Mouse (Mus musculus) liver, embryonic 14.5 days (tissue): ENCODE data around the gene Ceacam9. TPM values are rescaled to one million over a fixed set of nuclear protein-coding genes. Genes with fewer than 3 reads are reported as not detected.
"Not testable (repeated sequence)": the region's sequence is repeated elsewhere in the genome, so short reads cannot be mapped to it uniquely, and the experiment has no call there.

Experiments
- ATAC-seq: fragments of 200-750 bp; cut with Nextera tagmentation; 2 replicates; pipeline ENCODE4 v1.8.0; 2017; ENCODE audit warnings: moderate number of reproducible peaks, mild to moderate bottlenecking, moderate library complexity; ENCODE audit not compliant: insufficient read depth
- DNase-seq, 3 experiments: peaks; one replicate each; pipeline ENCODE4 v3.0.0-alpha.2; 2012 to 2013; ENCODE audit warnings: low read depth in 3 of 3, low spot score in 3 of 3
- H3K27ac ChIP-seq: fragments of 300-500 bp; sonication (generic); 2 replicates; pipeline ENCODE4 v1.5.1; 2014; ENCODE audit warnings: moderate library complexity, mild to moderate bottlenecking, control low read depth, inconsistent platforms
- H3K27me3 ChIP-seq: fragments of 300-500 bp; sonication (generic); 2 replicates; pipeline ENCODE4 v1.6.1; 2014; ENCODE audit warnings: mild to moderate bottlenecking, low read length, moderate library complexity; ENCODE audit not compliant: control insufficient read depth, insufficient read depth
- H3K36me3 ChIP-seq: fragments of 300-500 bp; sonication (generic); replicated peaks from 2 replicates; pipeline ENCODE4 v1.6.1; 2014; ENCODE audit warnings: low read depth; ENCODE audit not compliant: control insufficient read depth, insufficient read depth
- H3K4me1 ChIP-seq, 2 experiments: fragments of 200-500 bp in 1 of 2; fragments of 300-500 bp in 1 of 2; sonication (generic) in 1 of 2; replicated peaks; 2 replicates each; pipeline ENCODE4 v1.6.1; 2012 to 2014; ENCODE audit warnings: antibody characterized with exemption in 1 of 2, inconsistent platforms in 1 of 2, low read length in 1 of 2; ENCODE audit not compliant: control insufficient read depth in 2 of 2, insufficient read depth in 2 of 2
- H3K4me2 ChIP-seq: fragments of 300-500 bp; sonication (generic); 2 replicates; pipeline ENCODE4 v1.6.1; 2014; ENCODE audit warnings: low read depth, mild to moderate bottlenecking, control low read depth, moderate library complexity
- H3K4me3 ChIP-seq, 2 experiments: fragments of 200-500 bp in 1 of 2; fragments of 300-500 bp in 1 of 2; sonication (generic) in 1 of 2; 2 replicates each; pipeline ENCODE4 v1.5.1; 2012 to 2014; ENCODE audit warnings: low read depth in 2 of 2, low read length in 2 of 2, mild to moderate bottlenecking in 2 of 2, control low read depth in 1 of 2, inconsistent platforms in 1 of 2, moderate library complexity in 1 of 2; ENCODE audit not compliant: insufficient read depth in 1 of 2
- H3K9ac ChIP-seq: fragments of 300-500 bp; sonication (generic); replicated peaks from 2 replicates; pipeline ENCODE4 v1.6.1; 2014; ENCODE audit warnings: mild to moderate bottlenecking, control low read depth, moderate library complexity
- H3K9me3 ChIP-seq: fragments of 300-500 bp; sonication (generic); 2 replicates; pipeline ENCODE4 v1.6.1; 2016; ENCODE audit warnings: low read length, mixed read lengths; ENCODE audit not compliant: control insufficient read depth
- CTCF ChIP-seq: IDR thresholded peaks from 2 replicates; pipeline ENCODE4 v1.5.1; 2016; ENCODE audit warnings: antibody characterized with exemption, low read depth, control low read depth
- EP300 ChIP-seq: IDR thresholded peaks from 2 replicates; pipeline ENCODE4 v1.6.1; 2016; ENCODE audit warnings: antibody characterized with exemption, low read depth
- WGBS: fragments of 180-500 bp; shearing (Covaris S2); extraction: QIAGEN DNeasy Blood & Tissue Kit; methylation state at CpG from one replicate; pipeline ENCODE4 v1.1.7; 2014; ENCODE audit not compliant: insufficient replicate concordance; 5-methylcytosine and 5-hydroxymethylcytosine counted together
- polyA plus RNA-seq, 2 experiments: library from polyadenylated mRNA; depleted of rRNA in 1 of 2; stranded (reverse) in 1 of 2; unstranded in 1 of 2; fragments of >200 nt; fragmentation: Nextera tagmentation in 1 of 2; extraction: Ambion mirVana in 1 of 2; gene quantifications; 2 replicates each; pipeline versions ENCODE4 v1.2.1 to v1.2.3; 2012 to 2014

The Ceacam9 gene
- not detected in 2 replicates for polyA plus RNA-seq (2012; rRNA removed)
- polyA plus RNA-seq (2014; fragmentation: Nextera tagmentation; extraction: Ambion mirVana) = not detected in 2 replicates

GRCm38 (mm10) chr7:16721629-16722028 is at the start of gene Ceacam9:
Gene Ceacam9 (plus strand): TSS chr7:16721929.
- H3K9me3 ChIP-seq = no peaks in the 10 kb centered on the region
- no peaks in the 10 kb centered on the region for H3K27me3 ChIP-seq
- no peak within 1 kb of the TSS for H3K9ac ChIP-seq
- no peaks in the 10 kb centered on the region for H3K4me1 ChIP-seq
- no peaks in the 10 kb centered on the region for H3K36me3 ChIP-seq
- H3K27ac ChIP-seq = no peak within 1 kb of the TSS
- TF ChIP-seq EP300 = no peak
- no peak for TF ChIP-seq CTCF
- H3K4me3 ChIP-seq = no peak within 1 kb of the TSS
- DNase-seq (no peak), ATAC-seq (no peak)
- H3K4me2 ChIP-seq = no peak within 1 kb of the TSS
- WGBS = 48% methylated on average over 2 of the region's 2 CpGs

- 34% methylated on average over 1 of the region's 1 CpGs for WGBS
- TF ChIP-seq CTCF (no peak), EP300 (no peak)
- no peak overlapping the region for H3K27ac ChIP-seq
- no peak overlapping the region for H3K9ac ChIP-seq
- no peaks in the 10 kb centered on the region for H3K9me3 ChIP-seq
- H3K4me3 ChIP-seq = no peak overlapping the region
- 0 out of 4 replicates have a peak, but pooled peaks cover 0 to 4% of the 10 kb centered on the region in 2 experiments for H3K4me1 ChIP-seq
- H3K27me3 ChIP-seq = no peaks in the 10 kb centered on the region
- no peak overlapping the region for H3K4me2 ChIP-seq
- ATAC-seq (no peak), DNase-seq (no peak)
- H3K36me3 ChIP-seq = no peaks in the 10 kb centered on the region
Observed at GRCm38 (mm10) chr7:16673823-16674222, 47.9 kb upstream of the Ceacam9 start.

GRCm38 (mm10) chr7:16674699-16675098 is 47.0 kb upstream of the Ceacam9 start:
- H3K4me3 ChIP-seq, H3K4me2 ChIP-seq, H3K9ac ChIP-seq, ATAC-seq, H3K36me3 ChIP-seq, H3K27me3 ChIP-seq, H3K4me1 ChIP-seq, H3K27ac ChIP-seq, H3K9me3 ChIP-seq, DNase-seq: not testable (repeated sequence)
- WGBS = 22% methylated on average over 5 of the region's 5 CpGs

- H3K4me1 ChIP-seq = 0 out of 4 replicates have a peak, but pooled peaks cover 0 to 4% of the 10 kb centered on the region in 2 experiments
- H3K27me3 ChIP-seq = no peaks in the 10 kb centered on the region
- H3K9me3 ChIP-seq = no peaks in the 10 kb centered on the region
- no peak within 1 kb of the TSS for H3K4me2 ChIP-seq
- no peak within 1 kb of the TSS for H3K4me3 ChIP-seq
- no peak within 1 kb of the TSS for H3K9ac ChIP-seq
- DNase-seq = no peak
- no peak for TF ChIP-seq CTCF
- no peak within 1 kb of the TSS for H3K27ac ChIP-seq
- H3K36me3 ChIP-seq = no peaks in the 10 kb centered on the region
- ATAC-seq = no peak
- WGBS = 33% methylated on average over 1 of the region's 1 CpGs
Observed at GRCm38 (mm10) chr7:16675605-16676004, 46.1 kb upstream of the Ceacam9 start, which contains the start of gene Ceacam15. Gene Ceacam15 (minus strand): TSS chr7:16675705.

- ATAC-seq, H3K36me3 ChIP-seq, DNase-seq, H3K4me2 ChIP-seq, H3K9me3 ChIP-seq, H3K9ac ChIP-seq, H3K4me3 ChIP-seq, H3K27ac ChIP-seq, H3K27me3 ChIP-seq, H3K4me1 ChIP-seq: not testable (repeated sequence)
- whole genome bisulfite sequencing = 8% methylated on average over 3 of the region's 3 CpGs
Observed at GRCm38 (mm10) chr7:16680194-16680593, 41.5 kb upstream of the Ceacam9 start.
